Mouse (Mus musculus) G1E (cell line): ENCODE results near the gene Iscu. TPM values are rescaled to one million over a fixed set of nuclear protein-coding genes. Genes with fewer than 3 reads are reported as not detected.

Experiments
- ATAC-seq: 2 replicates; pipeline ENCODE4 v1.8.0; 2016; ENCODE audit warnings: mild to moderate bottlenecking; ENCODE audit not compliant: insufficient number of reproducible peaks, poor library complexity, low FRiP score, severe bottlenecking; ENCODE audit errors: extremely low read depth
- DNase-seq: peaks from one replicate; pipeline ENCODE4 v3.0.0; 2012; ENCODE audit warnings: low spot score
- H3K27me3 ChIP-seq: 2 replicates; pipeline ENCODE4 v1.6.1; 2012; ENCODE audit warnings: mild to moderate bottlenecking, low read length, inconsistent platforms; ENCODE audit not compliant: insufficient read depth
- H3K36me3 ChIP-seq: replicated peaks from 2 replicates; pipeline ENCODE3; 2012; ENCODE audit warnings: mild to moderate bottlenecking, inconsistent platforms
- H3K4me1 ChIP-seq: 2 replicates; pipeline ENCODE4 v1.6.1; 2012; ENCODE audit warnings: low read depth, low read length, inconsistent platforms, mixed read lengths; ENCODE audit not compliant: insufficient read depth
- H3K4me3 ChIP-seq: 2 replicates; pipeline ENCODE4 v1.5.1; 2012; ENCODE audit warnings: low read depth, mild to moderate bottlenecking, inconsistent platforms, low read length, moderate library complexity, mixed read lengths
- H3K9me3 ChIP-seq: replicated peaks from 2 replicates; pipeline ENCODE4 v1.6.1; 2012; ENCODE audit warnings: inconsistent platforms
- CTCF ChIP-seq: IDR thresholded peaks from 2 replicates; pipeline ENCODE4 v1.5.1; 2012; ENCODE audit warnings: low read depth, low read length, inconsistent platforms, mixed read lengths
- GATA1 ChIP-seq: IDR thresholded peaks from 2 replicates; pipeline ENCODE4 v1.6.1; 2012; ENCODE audit warnings: borderline replicate concordance, low read length, inconsistent platforms, mixed read lengths
- GATA2 ChIP-seq: IDR thresholded peaks from 2 replicates; pipeline ENCODE4 v1.6.1; 2012; ENCODE audit warnings: low read depth, low read length, inconsistent platforms, borderline replicate concordance
- POLR2AphosphoS5 ChIP-seq: IDR thresholded peaks from 2 replicates; pipeline ENCODE4 v1.6.1; 2012; ENCODE audit warnings: low read depth, low read length, inconsistent platforms; ENCODE audit not compliant: insufficient replicate concordance
- TAL1 ChIP-seq: conservative IDR thresholded peaks from 2 replicates; pipeline ENCODE4 v1.6.1; 2012; ENCODE audit warnings: low read depth, low read length, inconsistent platforms, mixed read lengths
- polyA plus RNA-seq: library from polyadenylated mRNA; stranded (reverse); fragments of >175 nt; gene quantifications from 2 replicates; pipeline ENCODE4 v1.2.3, GENCODE M21; 2012
- total RNA-seq, 2 experiments: library from RNA; stranded (forward) in 1 of 2; stranded (reverse) in 1 of 2; fragments of 200-1000 nt in 1 of 2; fragments of >200 nt in 1 of 2; fragmentation: Nextera tagmentation in 1 of 2; gene quantifications; 2 replicates each; pipeline ENCODE4 v1.2.3; 2014 to 2017

Iscu gene
- total and polyA plus RNA-seq, 3 experiments, result 44.2 to 76.9 (median 50.7) TPM

DNA sequence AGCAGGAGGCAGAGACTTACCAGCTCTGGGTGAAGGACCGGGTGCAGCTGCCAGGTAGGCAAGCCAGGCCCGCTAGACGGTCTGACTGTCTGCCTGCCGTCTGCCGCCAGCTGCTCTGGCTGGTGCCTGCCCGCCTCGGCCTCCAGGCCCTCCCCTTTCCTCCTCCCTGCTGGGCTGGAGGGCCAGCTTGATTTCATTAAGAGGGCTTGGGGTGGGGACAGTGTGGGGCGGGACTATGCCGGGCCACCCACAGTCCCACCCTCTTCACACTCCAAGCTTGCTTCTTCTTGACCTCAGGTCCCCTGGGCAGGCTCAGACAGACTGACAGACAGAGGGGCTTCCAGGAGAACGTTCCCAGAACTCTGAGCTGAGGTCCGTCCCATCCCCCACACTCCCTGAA, 27.7 kb downstream of the Iscu start, which contains the start of gene Tmem119:
Gene Tmem119, minus strand, starts transcription at position 237 of the 400 bp plus-strand sequence.
- H3K27me3 ChIP-seq, result peaks cover 16% of the 10 kb centered on the region; the same call in 1 of the 2 replicates
- H3K4me1 ChIP-seq, result peaks cover 20% of the 10 kb centered on the region
- DNase-seq, result no peak

GRCm38 (mm10) chr5:113804395-113804966, 31.9 kb downstream of the Iscu start:
- no peak for ATAC-seq
- peaks cover 20% of the 10 kb centered on the region for H3K4me1 ChIP-seq
- peaks cover 17% of the 10 kb centered on the region; the same call in 1 of the 2 replicates for H3K27me3 ChIP-seq

More for the DNA sequence above, 27.7 kb downstream of the Iscu start, which contains the start of gene Tmem119:
- no peaks in the 10 kb centered on the region for H3K36me3 ChIP-seq
- no peak within 1 kb of the TSS for H3K4me3 ChIP-seq
- no peak; the same call in 1 of the 2 replicates for ATAC-seq
- TF ChIP-seq CTCF, result no peak
- no peak for TF ChIP-seq TAL1
- TF ChIP-seq POLR2AphosphoS5, result no peak
- no peak for TF ChIP-seq GATA1
- TF ChIP-seq GATA2, result no peak
- no peaks in the 10 kb centered on the region for H3K9me3 ChIP-seq

DNA sequence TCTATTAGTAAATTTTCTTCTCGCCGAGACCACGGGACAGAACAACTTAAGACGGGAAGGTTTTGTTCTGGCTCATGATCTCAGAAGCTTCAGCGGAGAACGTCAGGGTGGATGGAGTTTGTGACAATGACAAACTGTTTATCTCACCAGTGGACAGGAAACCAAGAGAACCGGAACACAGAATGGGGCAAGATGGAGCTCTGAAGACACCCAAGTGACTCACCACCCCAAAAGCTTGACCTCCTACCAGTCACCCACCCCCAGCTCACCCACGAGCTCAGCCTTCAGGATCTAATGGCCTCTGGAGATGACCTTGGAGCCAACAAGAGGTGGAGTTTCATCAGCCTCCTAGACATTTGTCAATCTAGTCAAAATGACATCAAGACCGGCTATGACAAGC, 32.8 kb downstream of the Iscu start:
- TF ChIP-seq CTCF, result no peak
- TF ChIP-seq GATA2, result no peak
- TF ChIP-seq TAL1, result no peak
- TF ChIP-seq POLR2AphosphoS5, result no peak
- TF ChIP-seq GATA1, result no peak
- Histone ChIP-seq H3K36me3 (no peaks in the 10 kb centered on the region), H3K4me3 (no peak overlapping the region), H3K9me3 (no peaks in the 10 kb centered on the region), H3K4me1 (peaks cover 20% of the 10 kb centered on the region), H3K27me3 (peaks cover 17% of the 10 kb centered on the region; the same call in 1 of the 2 replicates)
- ATAC-seq (no peak), DNase-seq (no peak)

More at GRCm38 (mm10) chr5:113804395-113804966, 31.9 kb downstream of the Iscu start:
- no peaks in the 10 kb centered on the region for H3K36me3 ChIP-seq
- DNase-seq, result no peak
- TF ChIP-seq CTCF, result no peak
- no peak for TF ChIP-seq GATA2
- no peak for TF ChIP-seq GATA1
- no peak for TF ChIP-seq POLR2AphosphoS5
- TF ChIP-seq TAL1, result no peak
- no peaks in the 10 kb centered on the region for H3K9me3 ChIP-seq
- no peak overlapping the region for H3K4me3 ChIP-seq

- H3K4me3 ChIP-seq, result no peak overlapping the region
- TF ChIP-seq GATA1 (no peak), POLR2AphosphoS5 (no peak), TAL1 (no peak), GATA2 (no peak), CTCF (no peak)
- H3K27me3 ChIP-seq, result peaks cover 17% of the 10 kb centered on the region; the same call in 1 of the 2 replicates
These were observed 33.9 kb downstream of the Iscu start for GRCm38 (mm10) chr5:113806414-113806813.

GRCm38 (mm10) chr5:113807712-113808111, 35.2 kb downstream of the Iscu start:
- Histone ChIP-seq H3K27me3 (peaks cover 14% of the 10 kb centered on the region; the same call in 1 of the 2 replicates), H3K4me1 (peaks cover 17% of the 10 kb centered on the region), H3K36me3 (no peaks in the 10 kb centered on the region), H3K9me3 (peaks cover 7% of the 10 kb centered on the region), H3K4me3 (no peak overlapping the region)
- DNase-seq, result no peak
- TF ChIP-seq POLR2AphosphoS5 (no peak), CTCF (no peak), GATA2 (no peak), GATA1 (no peak), TAL1 (no peak)
- no peak for ATAC-seq

More at GRCm38 (mm10) chr5:113806414-113806813, 33.9 kb downstream of the Iscu start:
- peaks cover 5% of the 10 kb centered on the region for H3K9me3 ChIP-seq
- H3K4me1 ChIP-seq, result peaks cover 15% of the 10 kb centered on the region
- DNase-seq, result no peak
- H3K36me3 ChIP-seq, result no peaks in the 10 kb centered on the region
- no peak for ATAC-seq

DNA sequence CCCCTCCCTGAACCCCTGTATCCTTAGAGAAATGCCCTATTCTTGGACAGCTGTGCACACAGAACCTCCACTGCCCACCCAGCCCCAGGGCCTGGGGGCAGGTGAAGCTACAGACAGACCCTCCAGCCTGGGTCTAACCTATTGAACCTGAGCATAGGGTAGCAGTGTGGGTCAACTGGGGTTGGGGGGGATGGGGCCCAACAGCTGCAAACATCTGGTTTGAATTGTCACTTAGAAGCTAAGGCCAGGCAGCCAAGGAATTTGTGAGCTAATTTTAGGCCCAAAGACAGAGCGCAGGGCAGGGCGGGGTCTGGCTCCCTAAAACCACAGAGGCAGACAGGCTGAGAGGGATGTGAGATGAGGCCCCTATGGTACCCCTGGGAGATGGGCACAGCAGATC, 35.6 kb downstream of the Iscu start:
- TF ChIP-seq CTCF (no peak), POLR2AphosphoS5 (no peak), TAL1 (no peak), GATA2 (no peak), GATA1 (no peak)
- Histone ChIP-seq H3K27me3 (peaks cover 14% of the 10 kb centered on the region; the same call in 1 of the 2 replicates), H3K4me3 (no peak overlapping the region), H3K9me3 (peaks cover 12% of the 10 kb centered on the region), H3K36me3 (no peaks in the 10 kb centered on the region), H3K4me1 (peaks cover 22% of the 10 kb centered on the region)
- DNase-seq (no peak), ATAC-seq (no peak)
